Mouse (Mus musculus): ENCODE measurements around the gene Fam49a. TPM values are rescaled to one million over a fixed set of nuclear protein-coding genes. Genes with fewer than 3 reads are reported as not detected.

Gene Fam49a
- total RNA-seq, 2 experiments from 2014 or later = 346 to 364 TPM

DNA sequence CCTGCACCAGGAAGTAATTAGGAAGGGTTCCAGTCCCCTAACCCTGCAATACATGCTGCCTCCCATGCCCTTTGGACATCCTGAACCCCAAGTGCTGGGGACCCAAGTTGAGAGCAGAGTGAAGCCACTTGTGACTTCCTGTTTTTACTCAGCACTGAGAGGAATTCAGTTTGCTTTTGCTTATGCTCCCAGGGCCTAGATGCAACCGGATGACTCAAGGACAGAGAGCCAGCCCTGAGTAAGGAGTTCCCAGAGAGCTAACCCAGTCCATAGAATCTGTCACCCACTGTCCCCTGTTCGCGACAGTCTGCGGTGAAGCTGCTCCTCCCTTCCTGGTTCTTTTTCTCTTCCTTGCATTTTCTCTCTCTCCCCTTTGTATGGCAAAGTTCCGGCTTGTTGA is 2.2 kb downstream of the Fam49a start:
- intact Hi-C loops (cut with DNase I) = loop anchor here (5.0 kb wide), 1 partner anchor 87 kb away; no protein-coding TSS in a partner anchor
- no peak for DNase-seq

- no peak for DNase-seq
- intact Hi-C loops (cut with DNase I) = no loop called here
Observed at GRCm38 (mm10) chr12:12266552-12266951, 4.6 kb downstream of the Fam49a start.

DNA sequence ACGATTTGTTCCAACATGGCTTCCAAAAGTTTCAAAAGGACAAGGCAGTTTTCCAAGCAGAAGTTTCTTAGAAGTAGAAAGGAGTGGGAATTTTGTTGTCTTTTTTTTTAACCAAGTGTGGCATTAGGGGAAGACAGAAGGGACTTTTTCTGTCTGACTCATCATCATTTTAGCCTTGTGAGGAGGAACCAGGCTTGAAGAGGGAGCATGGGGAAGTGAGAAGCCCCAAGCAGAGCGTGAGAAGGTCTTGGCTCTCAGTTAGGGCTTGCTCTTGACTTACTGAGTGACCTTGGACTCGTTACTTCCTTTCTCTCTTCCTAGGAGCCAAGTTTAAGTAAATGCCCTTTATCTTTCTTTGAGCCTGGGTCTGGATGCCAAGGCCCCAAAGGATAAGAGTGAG is 8.6 kb downstream of the Fam49a start:
- intact Hi-C loops (cut with DNase I) = no loop called here
- no peak for DNase-seq

- intact Hi-C loops (cut with DNase I) = no loop called here
- DNase-seq = no peak
Observed at GRCm38 (mm10) chr12:12274115-12274514, 12.2 kb downstream of the Fam49a start.

GRCm38 (mm10) chr12:12275124-12275779 is 13.3 kb downstream of the Fam49a start:
- intact Hi-C loops (cut with DNase I) = no loop called here

GRCm38 (mm10) chr12:12277741-12278463 is 16.0 kb downstream of the Fam49a start:
- no peak for DNase-seq
- intact Hi-C loops (cut with DNase I) = no loop called here

More at GRCm38 (mm10) chr12:12275124-12275779, 13.3 kb downstream of the Fam49a start:
- DNase-seq = no peak

DNA sequence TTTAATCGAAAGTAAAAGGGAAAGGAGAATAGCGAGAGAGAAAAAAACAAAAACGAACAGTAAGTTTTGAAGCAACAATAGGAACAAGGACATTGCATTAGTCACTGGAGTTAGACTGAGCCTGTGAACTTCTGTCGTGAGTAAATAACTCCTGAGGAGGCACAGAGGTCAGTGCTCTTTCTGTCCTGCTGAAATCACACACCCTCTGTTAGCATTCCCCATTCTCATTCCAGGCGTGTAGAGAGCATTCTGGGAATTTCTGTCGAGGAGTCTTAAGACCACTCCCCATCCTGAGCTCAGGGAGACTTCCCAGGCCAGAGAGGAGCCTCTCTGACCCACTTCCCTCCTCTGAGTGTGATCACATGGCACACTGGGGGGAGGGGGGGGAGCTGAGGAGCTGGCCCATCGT is 16.5 kb downstream of the Fam49a start:
- DNase-seq = no peak
- intact Hi-C loops (cut with DNase I) = no loop called here

- no peak for DNase-seq
- intact Hi-C loops (cut with DNase I) = no loop called here
Observed at GRCm38 (mm10) chr12:12283702-12284288, 21.9 kb downstream of the Fam49a start.

DNA sequence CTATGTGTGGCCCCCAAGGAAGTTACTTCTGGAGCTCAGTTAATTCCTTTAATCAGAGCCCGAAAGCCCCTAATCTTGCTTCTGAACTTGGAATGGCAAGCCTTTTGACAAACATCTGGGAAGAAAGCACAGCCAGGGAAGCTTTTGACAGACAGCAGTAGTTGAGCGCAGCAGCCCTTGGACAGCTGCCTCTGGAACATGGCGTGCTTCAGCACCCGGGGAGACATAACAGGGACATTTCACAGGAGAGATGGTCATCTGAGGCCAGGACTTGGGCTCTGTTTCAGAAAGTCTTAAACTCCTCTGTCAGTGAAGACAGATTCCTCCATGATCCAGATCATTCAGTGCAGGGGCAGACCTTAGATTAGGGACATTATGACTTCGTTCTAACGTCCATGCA is 22.6 kb downstream of the Fam49a start:
- intact Hi-C loops (cut with DNase I) = no loop called here
- no peak for DNase-seq

DNA sequence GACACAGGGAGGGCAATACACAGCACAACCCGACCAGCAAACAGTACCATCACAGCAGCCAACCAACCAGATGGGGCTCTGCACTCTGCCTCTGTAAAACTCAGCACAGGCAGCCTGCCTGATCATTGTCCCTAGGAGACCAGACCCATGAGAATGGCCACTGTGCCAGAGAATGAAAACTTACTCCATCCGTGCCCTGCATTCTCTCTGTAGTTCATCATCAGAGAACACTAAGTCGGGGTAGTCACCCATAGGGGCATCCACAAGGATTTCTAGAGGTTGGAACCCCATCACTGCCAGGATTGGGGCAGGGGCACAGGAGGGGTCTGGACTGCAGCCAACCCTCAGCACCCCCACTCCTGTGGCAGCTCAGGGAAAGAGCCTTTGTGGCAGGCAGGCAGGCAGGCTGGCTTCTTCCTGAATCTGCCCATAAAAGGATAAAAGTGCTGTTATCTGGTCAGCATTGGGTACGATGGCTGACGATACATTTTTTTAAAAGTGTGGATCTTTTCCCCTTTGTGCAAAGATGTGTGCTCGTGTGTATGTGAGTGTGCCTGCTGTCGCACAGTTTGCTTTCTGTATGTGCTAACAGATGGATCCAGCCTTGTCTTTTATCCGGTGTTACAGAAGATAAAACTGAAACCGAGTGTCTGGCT is 25.3 kb downstream of the Fam49a start:
- peak; percentile 78 for DNase-seq
- intact Hi-C loops (cut with DNase I) = no loop called here

- intact Hi-C loops (cut with DNase I) = no loop called here
- no peak for DNase-seq
Observed at GRCm38 (mm10) chr12:12287787-12288132, 25.8 kb downstream of the Fam49a start.

- DNase-seq = peak; percentile 9
- intact Hi-C loops (cut with DNase I) = no loop called here
Observed at GRCm38 (mm10) chr12:12288586-12288985, 26.6 kb downstream of the Fam49a start.

DNA sequence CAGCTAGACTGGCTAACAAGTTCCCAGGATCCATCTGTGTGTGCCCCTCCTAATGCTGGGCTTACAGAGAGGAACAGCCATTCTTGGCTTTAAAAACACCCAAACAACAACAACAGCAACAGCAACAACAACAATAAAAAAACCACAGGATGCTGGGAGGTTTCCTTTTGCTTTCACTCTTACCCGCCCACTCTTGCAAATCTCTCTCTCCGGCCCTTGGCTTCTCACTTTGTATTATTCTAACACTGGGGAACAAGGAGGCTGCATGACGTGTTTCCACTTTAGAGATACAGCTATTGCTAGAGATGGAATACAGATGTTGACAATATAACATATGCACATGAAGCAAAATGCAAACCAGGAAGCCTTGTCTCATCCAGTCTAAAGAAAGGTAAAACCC is 27.7 kb downstream of the Fam49a start:
- intact Hi-C loops (cut with DNase I) = no loop called here
- no peak for DNase-seq

DNA sequence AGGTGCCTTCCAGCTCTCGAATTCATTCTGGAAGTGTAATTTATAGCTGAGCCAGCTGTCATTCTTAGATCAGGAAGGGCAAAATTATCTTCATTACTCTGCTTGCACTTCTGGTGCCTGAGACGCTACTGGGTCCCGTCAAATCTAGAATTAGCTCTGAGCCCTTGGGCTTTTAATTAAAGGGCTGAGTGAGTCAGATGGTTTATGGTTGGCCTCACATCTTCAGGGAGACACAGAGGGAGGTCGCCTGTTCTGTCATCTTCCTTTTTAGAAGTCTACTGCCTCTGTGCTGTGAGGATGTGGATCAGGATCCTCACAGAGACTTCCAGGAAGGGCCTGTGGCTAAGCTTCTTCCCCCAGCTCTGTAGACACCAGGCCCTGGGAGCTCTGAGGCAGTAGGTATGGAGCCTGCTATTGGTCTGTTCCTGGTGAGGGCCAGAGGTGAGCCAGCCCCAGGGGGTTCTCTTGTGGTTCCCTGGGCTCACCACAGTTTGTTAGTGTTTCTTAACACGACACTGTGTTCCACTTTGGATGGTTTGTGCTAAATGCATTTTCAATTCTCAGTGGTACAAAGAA is 30.2 kb downstream of the Fam49a start:
- no peak for DNase-seq
- intact Hi-C loops (cut with DNase I) = no loop called here

DNA sequence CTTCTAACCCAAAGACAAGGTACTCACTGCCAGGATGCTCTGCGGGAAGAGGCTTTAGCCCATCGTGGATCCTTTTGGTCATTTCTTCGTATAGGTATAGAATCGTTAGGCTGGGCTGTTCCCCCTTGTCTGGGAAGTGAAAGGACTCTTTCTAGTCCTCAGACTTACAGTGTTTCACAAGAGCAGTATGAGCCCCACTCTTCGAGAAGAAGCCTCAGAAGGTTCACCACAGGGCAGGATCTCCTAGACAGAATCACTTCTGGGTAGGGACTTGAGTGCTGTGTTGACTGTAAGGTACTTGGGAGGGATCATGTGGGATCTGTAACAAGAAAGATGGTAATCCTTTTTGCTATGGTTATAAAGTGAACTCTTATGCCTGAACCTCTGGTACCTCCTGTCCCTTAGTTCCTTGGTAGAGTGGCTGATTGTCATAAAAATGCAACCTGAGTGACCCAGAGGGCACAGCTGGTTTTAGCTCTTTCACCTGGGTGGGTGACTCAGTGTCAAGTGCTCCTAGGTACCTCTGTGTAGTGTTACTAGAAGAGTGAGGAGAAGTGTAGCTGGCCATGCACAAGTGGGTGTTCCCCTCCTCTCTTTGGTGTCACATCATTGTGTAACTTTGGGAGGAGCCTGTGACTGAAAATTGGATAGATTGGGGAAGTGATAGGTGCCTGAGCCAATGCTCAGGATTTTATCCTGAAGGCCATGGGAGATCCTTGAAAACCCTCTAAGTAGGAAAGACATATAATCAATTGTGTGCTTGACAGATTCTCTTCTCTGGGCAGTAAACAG is 32.6 kb downstream of the Fam49a start:
- intact Hi-C loops (cut with DNase I) = no loop called here
- DNase-seq = no peak

DNA sequence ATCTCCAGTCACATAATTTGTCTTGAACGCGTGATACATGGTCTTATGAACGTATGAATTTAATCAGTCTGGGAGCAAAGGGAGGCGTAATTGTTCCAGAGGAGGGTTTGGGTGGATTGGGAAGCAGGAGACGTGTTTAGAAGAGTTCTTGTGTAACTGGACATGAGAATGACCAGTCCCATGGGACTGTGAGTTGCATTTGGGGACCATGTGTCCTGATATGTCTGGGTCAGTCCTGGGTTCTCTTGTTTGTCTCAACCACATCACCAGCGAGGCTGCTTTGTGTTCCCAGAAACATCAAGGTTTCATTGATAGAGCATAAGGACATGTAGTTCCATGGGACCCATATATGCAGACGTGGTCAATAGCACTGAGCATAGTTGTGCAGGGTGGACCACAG is 36.5 kb downstream of the Fam49a start:
- no peak for DNase-seq
- intact Hi-C loops (cut with DNase I) = no loop called here

DNA sequence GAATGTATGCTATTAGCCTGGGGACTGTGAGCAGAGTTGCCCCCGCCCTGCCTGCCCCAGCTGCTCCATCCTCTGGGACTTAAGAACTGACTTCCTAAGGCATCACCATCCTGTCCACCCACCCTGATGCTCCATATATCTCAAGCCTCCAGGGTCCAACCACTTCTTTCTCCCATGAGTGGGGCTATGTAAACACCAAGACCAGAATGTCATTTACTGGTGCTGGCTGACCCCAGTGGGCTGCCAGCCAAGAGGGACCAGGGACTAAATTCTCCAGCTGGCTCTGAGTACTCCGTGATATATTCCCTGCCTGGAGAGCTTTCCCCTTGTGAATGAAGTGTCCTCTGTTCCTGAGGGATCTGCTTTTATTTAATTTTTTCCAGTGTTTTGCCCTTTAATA is 37.4 kb downstream of the Fam49a start:
- peak; percentile 41 for DNase-seq
- intact Hi-C loops (cut with DNase I) = no loop called here

DNA sequence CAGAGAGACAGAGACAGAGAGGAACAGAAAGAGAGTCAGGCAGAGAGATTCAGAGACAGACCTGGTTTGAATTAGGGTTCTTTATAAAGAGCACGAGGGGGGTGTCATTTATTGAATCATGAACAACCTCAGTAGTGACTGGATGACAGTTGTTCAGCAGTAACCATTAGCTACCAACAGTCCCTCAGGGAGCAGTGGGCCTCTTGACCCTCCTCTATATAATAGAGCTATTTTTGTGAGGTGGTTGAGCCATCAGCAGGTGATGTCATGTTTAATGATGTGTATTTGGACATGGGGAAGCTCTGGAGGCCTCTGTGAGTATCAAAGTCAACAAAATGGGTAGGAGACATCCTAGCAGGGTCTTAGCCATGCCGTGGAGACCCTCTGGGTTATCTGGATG is 39.2 kb downstream of the Fam49a start:
- intact Hi-C loops (cut with DNase I) = no loop called here
- DNase-seq = no peak

GRCm38 (mm10) chr12:12301815-12302214 is 39.9 kb downstream of the Fam49a start:
- intact Hi-C loops (cut with DNase I) = no loop called here
- DNase-seq = no peak

GRCm38 (mm10) chr12:12306214-12306613 is 44.3 kb downstream of the Fam49a start:
- DNase-seq = no peak
- intact Hi-C loops (cut with DNase I) = no loop called here
